Mouse (Mus musculus): ENCODE results near the gene Etl4. TPM values are rescaled to one million over a fixed set of nuclear protein-coding genes. Genes with fewer than 3 reads are reported as not detected.
"Not testable (repeated sequence)": the region's sequence is repeated elsewhere in the genome, so short reads cannot be mapped to it uniquely, and the experiment has no call there.

The Etl4 gene
- polyA plus RNA-seq, 1 experiment from 2014 or later = 76.7 TPM

GRCm38 (mm10) chr2:20349268-20349667 is 439.7 kb downstream of the Etl4 start:
- no peaks in the 10 kb centered on the region for H3K27me3 ChIP-seq (ENCODE audit: control insufficient read depth, insufficient read depth, low read length)
- H3K36me3 ChIP-seq (ENCODE audit: control insufficient read depth, insufficient read depth, low read length) = no peaks in the 10 kb centered on the region
- no peaks in the 10 kb centered on the region for H3K4me1 ChIP-seq (ENCODE audit: control insufficient read depth, insufficient read depth, low read length)
- H3K4me3 ChIP-seq (ENCODE audit: low read depth, low read length) = no peak overlapping the region
- 58% methylated on average over 5 of the region's 5 CpGs for WGBS
- H3K4me2 ChIP-seq (replicated peaks; ENCODE audit: low read depth, low read length) = no peak overlapping the region
- ATAC-seq (ENCODE audit: insufficient number of reproducible peaks, insufficient read depth, low FRiP score, low read depth) = no peak
- H3K27ac ChIP-seq (ENCODE audit: low read length) = no peak overlapping the region
- H3K9ac ChIP-seq (replicated peaks; ENCODE audit: low read depth, low read length) = no peak overlapping the region
- no peaks in the 10 kb centered on the region for H3K9me3 ChIP-seq (ENCODE audit: control insufficient read depth, low read depth, low read length)

- H3K27ac ChIP-seq (ENCODE audit: low read length) = no peak overlapping the region
- H3K4me3 ChIP-seq (ENCODE audit: low read depth, low read length) = no peak overlapping the region
- no peaks in the 10 kb centered on the region for H3K27me3 ChIP-seq (ENCODE audit: control insufficient read depth, insufficient read depth, low read length)
- H3K4me2 ChIP-seq (replicated peaks; ENCODE audit: low read depth, low read length) = no peak overlapping the region
- H3K4me1 ChIP-seq (ENCODE audit: control insufficient read depth, insufficient read depth, low read length) = no peaks in the 10 kb centered on the region
- H3K36me3 ChIP-seq (ENCODE audit: control insufficient read depth, insufficient read depth, low read length) = no peaks in the 10 kb centered on the region
- H3K9ac ChIP-seq (replicated peaks; ENCODE audit: low read depth, low read length) = no peak overlapping the region
- H3K9me3 ChIP-seq (ENCODE audit: control insufficient read depth, low read depth, low read length) = no peaks in the 10 kb centered on the region
- no peak for ATAC-seq (ENCODE audit: insufficient number of reproducible peaks, insufficient read depth, low FRiP score, low read depth)
Observed at GRCm38 (mm10) chr2:20352796-20353195, 443.2 kb downstream of the Etl4 start.

- Histone ChIP-seq H3K9me3 (ENCODE audit: control insufficient read depth, low read depth, low read length) (no peaks in the 10 kb centered on the region), H3K4me3 (ENCODE audit: low read depth, low read length) (no peak overlapping the region), H3K27ac (ENCODE audit: low read length) (no peak overlapping the region), H3K4me1 (ENCODE audit: control insufficient read depth, insufficient read depth, low read length) (no peaks in the 10 kb centered on the region), H3K36me3 (ENCODE audit: control insufficient read depth, insufficient read depth, low read length) (no peaks in the 10 kb centered on the region), H3K9ac (replicated peaks; ENCODE audit: low read depth, low read length) (no peak overlapping the region), H3K4me2 (replicated peaks; ENCODE audit: low read depth, low read length) (no peak overlapping the region), H3K27me3 (ENCODE audit: control insufficient read depth, insufficient read depth, low read length) (no peaks in the 10 kb centered on the region)
- no peak for ATAC-seq (ENCODE audit: insufficient number of reproducible peaks, insufficient read depth, low FRiP score, low read depth)
- WGBS = 57% methylated on average over 2 of the region's 2 CpGs
Observed at GRCm38 (mm10) chr2:20377026-20377425, 467.4 kb downstream of the Etl4 start.

- not testable (repeated sequence) for H3K4me3 ChIP-seq (ENCODE audit: low read depth, low read length); H3K9me3 ChIP-seq (ENCODE audit: control insufficient read depth, low read depth, low read length); H3K9ac ChIP-seq (replicated peaks; ENCODE audit: low read depth, low read length); H3K4me2 ChIP-seq (replicated peaks; ENCODE audit: low read depth, low read length); H3K27me3 ChIP-seq (ENCODE audit: control insufficient read depth, insufficient read depth, low read length); H3K27ac ChIP-seq (ENCODE audit: low read length); H3K36me3 ChIP-seq (ENCODE audit: control insufficient read depth, insufficient read depth, low read length); ATAC-seq (ENCODE audit: insufficient number of reproducible peaks, insufficient read depth, low FRiP score, low read depth); H3K4me1 ChIP-seq (ENCODE audit: control insufficient read depth, insufficient read depth, low read length)
- 94% methylated on average over 4 of the region's 8 CpGs for WGBS
Observed at GRCm38 (mm10) chr2:20380874-20381273, 471.3 kb downstream of the Etl4 start.

GRCm38 (mm10) chr2:20394083-20394482 is 484.5 kb downstream of the Etl4 start:
- Histone ChIP-seq H3K4me1 (ENCODE audit: control insufficient read depth, insufficient read depth, low read length) (no peaks in the 10 kb centered on the region), H3K9me3 (ENCODE audit: control insufficient read depth, low read depth, low read length) (no peaks in the 10 kb centered on the region), H3K36me3 (ENCODE audit: control insufficient read depth, insufficient read depth, low read length) (no peaks in the 10 kb centered on the region), H3K27ac (ENCODE audit: low read length) (no peak overlapping the region), H3K4me3 (ENCODE audit: low read depth, low read length) (no peak overlapping the region), H3K9ac (replicated peaks; ENCODE audit: low read depth, low read length) (no peak overlapping the region), H3K4me2 (replicated peaks; ENCODE audit: low read depth, low read length) (no peak overlapping the region), H3K27me3 (ENCODE audit: control insufficient read depth, insufficient read depth, low read length) (no peaks in the 10 kb centered on the region)
- ATAC-seq (ENCODE audit: insufficient number of reproducible peaks, insufficient read depth, low FRiP score, low read depth) = no peak

- Histone ChIP-seq H3K4me2 (replicated peaks; ENCODE audit: low read depth, low read length) (no peak overlapping the region), H3K36me3 (ENCODE audit: control insufficient read depth, insufficient read depth, low read length) (no peaks in the 10 kb centered on the region), H3K4me1 (ENCODE audit: control insufficient read depth, insufficient read depth, low read length) (no peaks in the 10 kb centered on the region), H3K27me3 (ENCODE audit: control insufficient read depth, insufficient read depth, low read length) (no peaks in the 10 kb centered on the region), H3K9ac (replicated peaks; ENCODE audit: low read depth, low read length) (no peak overlapping the region), H3K27ac (ENCODE audit: low read length) (no peak overlapping the region), H3K9me3 (ENCODE audit: control insufficient read depth, low read depth, low read length) (no peaks in the 10 kb centered on the region), H3K4me3 (ENCODE audit: low read depth, low read length) (no peak overlapping the region)
- 86% methylated on average over 6 of the region's 6 CpGs for WGBS
- no peak for ATAC-seq (ENCODE audit: insufficient number of reproducible peaks, insufficient read depth, low FRiP score, low read depth)
Observed at GRCm38 (mm10) chr2:20396978-20397377, 487.4 kb downstream of the Etl4 start.

- Histone ChIP-seq H3K9me3 (ENCODE audit: control insufficient read depth, low read depth, low read length) (no peaks in the 10 kb centered on the region), H3K36me3 (ENCODE audit: control insufficient read depth, insufficient read depth, low read length) (no peaks in the 10 kb centered on the region), H3K4me1 (ENCODE audit: control insufficient read depth, insufficient read depth, low read length) (no peaks in the 10 kb centered on the region), H3K9ac (replicated peaks; ENCODE audit: low read depth, low read length) (no peak overlapping the region), H3K27ac (ENCODE audit: low read length) (no peak overlapping the region), H3K27me3 (ENCODE audit: control insufficient read depth, insufficient read depth, low read length) (no peaks in the 10 kb centered on the region), H3K4me2 (replicated peaks; ENCODE audit: low read depth, low read length) (no peak overlapping the region), H3K4me3 (ENCODE audit: low read depth, low read length) (no peak overlapping the region)
- 54% methylated on average over 3 of the region's 3 CpGs for WGBS
- no peak for ATAC-seq (ENCODE audit: insufficient number of reproducible peaks, insufficient read depth, low FRiP score, low read depth)
Observed at GRCm38 (mm10) chr2:20400556-20400955, 491.0 kb downstream of the Etl4 start.

- WGBS = 38% methylated on average over 1 of the region's 1 CpGs
- H3K4me3 ChIP-seq (ENCODE audit: low read depth, low read length) = no peak overlapping the region
- no peak for ATAC-seq (ENCODE audit: insufficient number of reproducible peaks, insufficient read depth, low FRiP score, low read depth)
- H3K9me3 ChIP-seq (ENCODE audit: control insufficient read depth, low read depth, low read length) = no peaks in the 10 kb centered on the region
- H3K4me2 ChIP-seq (replicated peaks; ENCODE audit: low read depth, low read length) = no peak overlapping the region
- no peaks in the 10 kb centered on the region for H3K27me3 ChIP-seq (ENCODE audit: control insufficient read depth, insufficient read depth, low read length)
- H3K36me3 ChIP-seq (ENCODE audit: control insufficient read depth, insufficient read depth, low read length) = no peaks in the 10 kb centered on the region
- no peaks in the 10 kb centered on the region for H3K4me1 ChIP-seq (ENCODE audit: control insufficient read depth, insufficient read depth, low read length)
- H3K27ac ChIP-seq (ENCODE audit: low read length) = no peak overlapping the region
- no peak overlapping the region for H3K9ac ChIP-seq (replicated peaks; ENCODE audit: low read depth, low read length)
Observed at GRCm38 (mm10) chr2:20404395-20404794, 494.8 kb downstream of the Etl4 start.

- Histone ChIP-seq H3K27me3 (ENCODE audit: control insufficient read depth, insufficient read depth, low read length) (no peaks in the 10 kb centered on the region), H3K9ac (replicated peaks; ENCODE audit: low read depth, low read length) (no peak overlapping the region), H3K4me3 (ENCODE audit: low read depth, low read length) (no peak overlapping the region), H3K36me3 (ENCODE audit: control insufficient read depth, insufficient read depth, low read length) (no peaks in the 10 kb centered on the region), H3K9me3 (ENCODE audit: control insufficient read depth, low read depth, low read length) (no peaks in the 10 kb centered on the region), H3K4me1 (ENCODE audit: control insufficient read depth, insufficient read depth, low read length) (no peaks in the 10 kb centered on the region), H3K27ac (ENCODE audit: low read length) (no peak overlapping the region), H3K4me2 (replicated peaks; ENCODE audit: low read depth, low read length) (no peak overlapping the region)
- no peak for ATAC-seq (ENCODE audit: insufficient number of reproducible peaks, insufficient read depth, low FRiP score, low read depth)
- 45% methylated on average over 5 of the region's 5 CpGs for WGBS
Observed at GRCm38 (mm10) chr2:20407101-20407500, 497.5 kb downstream of the Etl4 start.

Measured in stomach, embryonic 14.5 days (tissue).